Mouse (Mus musculus) layer of hippocampus, adult 9-11 months (tissue): ENCODE results near the gene Slc46a3.

Source experiments
- DNase-seq: peaks from one replicate; pipeline ENCODE4 v3.0.0; 2022

Slc46a3 gene

DNA sequence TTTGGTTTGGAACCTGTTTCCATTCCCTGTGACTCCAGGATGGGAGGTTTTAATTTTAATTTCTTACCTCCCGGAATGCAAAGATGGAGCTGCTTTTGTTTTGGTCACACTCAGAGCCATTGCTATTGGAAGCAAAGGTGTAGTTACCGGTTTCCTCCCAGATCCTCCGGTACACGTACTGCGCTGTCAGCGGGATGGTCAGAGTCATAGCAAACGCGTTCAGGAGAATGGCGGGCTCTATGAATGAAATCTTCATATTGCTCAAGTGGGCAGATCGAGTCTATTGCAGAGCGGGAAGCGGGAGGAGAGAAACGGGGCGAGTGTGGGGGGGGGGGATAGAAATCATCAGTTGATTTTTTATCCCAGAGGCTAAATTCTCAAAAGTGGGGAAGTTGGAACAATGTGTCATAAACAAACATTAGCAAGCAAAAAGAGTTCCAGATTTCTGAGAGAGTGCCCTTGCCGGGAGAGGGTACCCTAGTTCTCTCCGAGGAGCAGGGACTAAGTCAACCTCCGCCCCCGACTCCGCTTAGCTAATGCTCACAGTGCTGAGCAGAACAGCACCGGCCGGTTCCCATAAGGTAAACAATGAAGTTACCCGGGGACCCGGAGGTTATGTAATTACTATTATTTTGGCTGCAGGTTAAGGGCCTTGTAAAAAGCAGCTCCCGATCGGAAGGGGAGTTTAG, 705 bp downstream of the Slc46a3 start:
- DNase-seq, result no peak

DNA sequence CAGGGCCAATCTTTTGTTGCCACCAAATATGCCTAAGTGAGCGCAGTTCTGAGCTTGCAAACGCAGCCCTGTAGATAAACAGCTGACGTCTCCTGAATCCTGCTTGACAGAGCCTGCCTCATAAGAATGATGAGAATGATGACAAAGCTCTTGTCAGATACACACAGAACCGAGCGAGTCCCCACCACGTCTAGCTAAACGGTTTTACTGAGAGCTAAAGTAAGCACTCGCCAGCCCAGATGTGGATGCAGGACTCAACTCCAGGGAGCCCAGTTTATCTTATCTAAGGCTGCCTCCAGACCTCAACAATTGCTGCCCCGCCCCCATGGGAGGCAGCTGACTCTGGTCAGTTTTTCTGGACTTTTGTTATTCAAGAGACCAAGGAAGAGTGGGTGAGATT, 1.5 kb downstream of the Slc46a3 start:
- DNase-seq, result no peak

GRCm38 (mm10) chr5:147892735-147893134, 1.9 kb downstream of the Slc46a3 start:
- no peak for DNase-seq

DNA sequence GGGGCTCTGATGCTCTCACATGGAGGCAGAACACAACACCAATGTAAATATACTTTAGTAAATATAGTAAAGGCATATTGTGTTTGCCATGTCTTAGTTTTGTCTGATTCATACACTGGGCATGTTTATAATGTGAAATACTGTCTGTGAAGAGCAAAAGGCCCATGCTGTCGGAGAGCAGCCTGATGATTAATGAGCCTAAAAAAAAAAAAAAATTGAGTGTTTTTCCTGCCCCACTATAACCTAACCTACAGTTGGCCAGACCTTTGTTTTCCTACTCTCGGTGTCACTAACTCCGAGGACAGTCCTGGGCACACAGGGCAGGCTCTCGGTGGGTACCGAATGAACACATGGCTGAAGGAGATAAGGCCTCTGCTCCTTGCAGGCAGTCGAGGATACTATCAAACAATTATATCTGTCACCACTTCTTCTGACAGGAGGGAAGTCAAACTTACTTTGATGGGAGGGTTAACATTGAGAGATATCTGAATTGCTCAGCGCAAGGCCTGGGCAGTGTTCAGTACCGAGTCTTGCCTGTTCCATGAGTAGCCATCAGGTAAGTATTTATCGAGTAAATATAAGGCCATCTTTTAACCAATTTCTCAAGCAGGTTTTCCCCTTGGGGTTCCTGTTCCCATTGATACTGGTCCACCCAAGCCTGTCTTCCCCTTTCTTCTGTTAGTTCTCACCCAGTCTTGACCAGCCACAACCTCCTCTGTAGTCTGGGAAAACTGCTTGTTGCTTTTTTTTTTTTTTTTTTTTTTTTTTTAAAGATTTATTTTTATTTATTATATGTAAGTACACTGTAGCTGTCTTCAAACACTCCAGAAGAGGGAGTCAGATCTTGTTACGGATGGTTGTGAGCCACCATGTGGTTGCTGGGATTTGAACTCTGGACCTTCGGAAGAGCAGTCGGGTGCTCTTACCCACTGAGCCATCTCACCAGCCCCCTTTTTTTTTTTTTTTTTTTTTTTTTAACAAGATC, 6.0 kb downstream of the Slc46a3 start:
- DNase-seq, result no peak

DNA sequence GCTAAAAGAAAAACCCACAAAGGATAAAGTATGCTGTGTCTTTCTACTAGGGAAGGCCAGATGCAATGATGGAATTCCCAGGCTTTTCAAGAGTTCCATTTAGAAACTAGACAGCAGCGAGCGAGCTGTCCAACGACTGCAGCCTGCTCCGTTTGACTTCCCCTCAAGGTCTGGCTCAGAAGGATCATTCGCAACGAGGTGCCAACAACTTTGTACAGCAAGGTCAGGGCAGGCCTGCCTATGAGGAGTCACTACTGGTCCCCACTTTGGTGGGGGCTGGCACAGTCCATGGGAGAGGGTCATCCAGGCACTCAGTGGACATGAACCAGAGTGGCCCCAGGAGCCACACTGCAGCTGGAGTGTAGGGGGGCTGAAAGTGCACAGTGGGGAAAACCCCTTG, 11.0 kb downstream of the Slc46a3 start:
- no peak for DNase-seq

GRCm38 (mm10) chr5:147879971-147880682, 14.5 kb downstream of the Slc46a3 start:
- no peak for DNase-seq

DNA sequence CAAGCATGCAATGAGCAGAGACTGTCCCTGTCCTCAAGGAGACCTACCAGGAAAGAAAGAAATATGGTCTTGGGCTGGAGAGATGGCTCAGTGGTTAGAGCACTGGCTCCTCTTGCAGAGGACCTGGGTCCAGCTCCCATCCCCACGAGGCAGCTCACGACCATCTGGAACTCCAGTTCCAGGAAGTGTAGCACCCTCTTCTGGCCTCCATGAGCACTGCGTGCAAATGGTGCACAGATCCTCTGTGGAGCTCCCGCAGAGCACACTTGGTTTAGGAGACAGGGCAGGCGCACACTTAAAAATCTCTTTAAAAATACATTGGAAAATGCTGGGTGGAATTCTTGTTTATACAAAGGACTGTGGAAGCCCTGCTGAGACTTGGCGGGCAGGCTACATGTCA, 17.1 kb downstream of the Slc46a3 start:
- DNase-seq, result no peak

- DNase-seq, result no peak
Measured at GRCm38 (mm10) chr5:147875210-147875609, 19.4 kb downstream of the Slc46a3 start.

- no peak for DNase-seq
Measured at GRCm38 (mm10) chr5:147874491-147875065, 20.0 kb downstream of the Slc46a3 start.

- DNase-seq, result no peak
Measured at GRCm38 (mm10) chr5:147871091-147871820, 23.4 kb downstream of the Slc46a3 start.

GRCm38 (mm10) chr5:147870296-147870695, 24.3 kb downstream of the Slc46a3 start:
- no peak for DNase-seq

DNA sequence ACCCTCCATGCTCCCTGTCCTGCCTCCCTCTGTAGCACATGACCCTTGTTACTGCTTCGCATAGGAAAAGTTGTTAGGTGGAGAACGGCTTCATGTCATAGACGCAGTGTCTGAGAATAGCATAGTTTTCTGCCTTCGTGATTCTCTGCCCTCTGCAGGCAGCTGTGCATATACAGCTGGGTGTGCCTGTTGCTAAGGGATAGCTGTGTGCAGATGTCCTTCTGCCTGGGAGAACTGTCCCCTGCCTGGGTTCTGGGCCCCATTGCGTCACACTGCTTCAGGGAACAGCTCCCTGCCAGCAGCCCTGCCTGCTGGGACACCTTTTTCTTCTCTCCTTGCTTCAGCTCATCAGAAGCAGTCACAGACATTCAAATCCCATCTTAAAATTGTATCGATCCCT, 25.0 kb downstream of the Slc46a3 start:
- no peak for DNase-seq

DNA sequence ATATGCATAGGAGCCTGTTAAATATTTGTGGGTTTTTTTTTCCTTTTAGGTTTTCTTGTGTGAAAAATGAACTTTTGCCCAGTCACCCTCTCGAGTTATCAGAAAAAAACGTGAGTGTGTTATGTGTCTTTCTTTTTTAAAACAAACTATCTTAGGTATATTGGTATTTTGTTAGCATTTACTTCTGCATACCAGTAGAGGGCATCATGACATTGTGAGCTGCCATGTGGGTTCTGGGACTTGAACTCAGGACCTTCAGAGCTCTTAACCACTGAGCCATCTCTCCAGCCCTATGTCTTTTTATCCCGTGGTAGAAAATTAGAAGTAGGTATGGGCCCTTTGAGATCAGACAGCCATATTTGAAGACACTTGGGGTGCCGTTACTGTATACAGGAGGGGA, 25.9 kb downstream of the Slc46a3 start:
- DNase-seq, result no peak

GRCm38 (mm10) chr5:147860449-147861261, 34.0 kb downstream of the Slc46a3 start, which contains the start of gene Pomp:
TSS of gene Pomp (plus strand) at chr5:147860461.
- DNase-seq, result peak; percentile 93

DNA sequence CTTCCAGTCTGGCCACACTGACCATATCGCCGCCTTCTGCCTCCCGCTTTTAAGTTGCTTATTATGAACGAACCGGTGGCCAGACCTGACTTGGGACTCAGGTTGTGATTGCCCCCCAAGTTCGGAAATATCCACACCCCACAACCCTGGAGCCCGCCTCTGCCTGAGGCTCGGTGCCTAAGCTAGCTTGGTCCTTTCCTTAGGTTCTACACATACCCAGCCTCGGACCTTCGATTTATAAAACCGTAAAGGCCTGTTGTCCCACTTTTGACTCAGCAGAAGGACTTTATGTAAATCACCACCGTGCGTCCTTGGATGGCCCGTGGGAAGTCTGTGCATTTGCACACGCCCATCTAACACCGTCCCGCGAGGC, 34.6 kb downstream of the Slc46a3 start:
- DNase-seq, result no peak

GRCm38 (mm10) chr5:147850194-147850593, 44.4 kb downstream of the Slc46a3 start:
- DNase-seq, result no peak

DNA sequence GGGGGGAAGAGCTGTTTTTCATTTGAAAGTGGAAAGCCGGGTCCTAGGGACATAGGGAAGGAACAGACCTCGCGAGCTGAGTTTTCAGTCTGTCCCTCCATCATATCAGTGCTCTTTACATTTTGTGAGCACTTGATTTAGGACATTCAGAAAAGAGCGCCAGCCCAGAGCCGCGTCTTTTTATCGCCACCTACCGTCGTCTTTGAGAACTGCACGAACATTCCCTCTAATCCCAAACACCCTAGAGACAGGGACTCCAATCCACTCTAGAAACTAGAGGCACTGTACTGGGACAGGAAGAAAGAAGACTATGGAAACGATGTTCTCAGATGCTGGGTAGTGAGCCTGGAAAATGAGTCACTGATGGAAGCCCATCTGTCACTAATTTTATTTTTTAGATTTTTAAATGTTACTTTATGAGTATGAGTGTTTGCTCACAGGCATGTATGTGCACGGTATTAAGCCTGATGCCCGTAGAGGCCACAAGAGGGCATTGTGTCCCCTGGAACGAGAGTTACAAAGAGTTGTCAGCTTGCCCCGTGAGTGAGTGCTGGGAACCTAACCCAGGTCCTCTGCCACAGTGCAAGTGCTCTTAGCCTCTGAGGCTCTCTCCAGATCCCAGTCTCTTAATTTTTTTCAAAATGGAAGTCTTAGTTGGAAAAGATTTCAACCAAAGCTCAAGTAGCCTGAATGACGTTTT, 46.3 kb downstream of the Slc46a3 start:
- peak; percentile 50 for DNase-seq

GRCm38 (mm10) chr5:147847361-147847760, 47.3 kb downstream of the Slc46a3 start:
- DNase-seq, result no peak

DNA sequence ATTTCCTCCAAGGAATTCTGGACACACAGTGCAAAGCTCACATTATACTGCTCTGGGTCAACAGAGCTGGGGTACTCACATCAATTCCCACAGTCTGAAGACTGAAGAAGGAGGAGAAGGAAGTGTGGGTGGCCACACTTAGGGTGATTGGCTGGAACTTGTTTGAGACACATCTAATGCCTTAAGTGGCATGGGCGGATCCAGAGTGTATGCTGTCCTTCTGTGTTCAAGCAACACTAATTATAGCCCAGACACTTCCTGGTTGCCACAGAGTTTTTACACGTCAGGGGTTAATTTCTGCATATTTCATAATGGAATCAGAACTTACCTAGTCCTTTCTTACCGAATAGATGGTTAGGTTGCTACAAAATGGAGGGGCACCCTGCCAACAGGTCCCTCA, 49.3 kb downstream of the Slc46a3 start:
- no peak for DNase-seq

- no peak for DNase-seq
Measured at GRCm38 (mm10) chr5:147843340-147843739, 51.3 kb downstream of the Slc46a3 start.

DNA sequence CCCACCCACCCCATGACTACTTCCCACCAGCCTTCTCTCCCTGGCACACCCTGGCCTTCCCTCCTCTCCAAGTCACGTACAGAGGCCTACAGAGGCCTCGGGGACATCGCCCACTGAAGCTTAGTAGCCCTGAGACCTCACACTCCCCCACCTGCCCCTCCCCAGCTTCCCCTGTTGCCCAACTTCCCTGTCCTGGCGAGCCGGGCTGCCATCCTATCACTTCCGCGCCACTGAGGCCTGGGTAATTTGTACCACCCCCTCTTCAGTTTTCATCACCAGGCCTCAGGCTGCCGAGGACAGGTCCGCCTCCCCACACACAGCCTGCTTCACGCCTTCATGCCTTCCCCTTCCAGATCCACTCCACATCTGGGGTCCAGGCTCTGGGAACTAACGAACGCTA, 55.2 kb downstream of the Slc46a3 start:
- no peak for DNase-seq
